Mouse (Mus musculus): ENCODE results near the gene Cdrt4. TPM values are rescaled to one million over a fixed set of nuclear protein-coding genes. Genes with fewer than 3 reads are reported as not detected.

Cdrt4 gene
- polyA plus RNA-seq, 1 experiment: 1.2 TPM

GRCm38 (mm10) chr11:62943538-62943937 lies 7.5 kb upstream of the Cdrt4 start:
- DNase-seq (ENCODE audit: low read depth): no peak

GRCm38 (mm10) chr11:62945514-62945913 lies 5.5 kb upstream of the Cdrt4 start:
- DNase-seq (ENCODE audit: low read depth): no peak

- no peak for DNase-seq (ENCODE audit: low read depth)
These were observed 1.4 kb upstream of the Cdrt4 start for GRCm38 (mm10) chr11:62949548-62949947.

- no peak for DNase-seq (ENCODE audit: low read depth)
These were observed 3.8 kb downstream of the Cdrt4 start for GRCm38 (mm10) chr11:62954766-62955165.

GRCm38 (mm10) chr11:62955186-62955585 lies 4.2 kb downstream of the Cdrt4 start:
- no peak for DNase-seq (ENCODE audit: low read depth)

GRCm38 (mm10) chr11:62955776-62956175 lies 4.8 kb downstream of the Cdrt4 start:
- DNase-seq (ENCODE audit: low read depth): no peak

- no peak for DNase-seq (ENCODE audit: low read depth)
These were observed 6.7 kb downstream of the Cdrt4 start for GRCm38 (mm10) chr11:62957626-62958180.

GRCm38 (mm10) chr11:62963292-62963691 lies 12.3 kb downstream of the Cdrt4 start:
- no peak for DNase-seq (ENCODE audit: low read depth)

- DNase-seq (ENCODE audit: low read depth): no peak
These were observed 15.4 kb downstream of the Cdrt4 start for GRCm38 (mm10) chr11:62966424-62966764.

- DNase-seq (ENCODE audit: low read depth): no peak
These were observed 16.0 kb downstream of the Cdrt4 start for GRCm38 (mm10) chr11:62966765-62967633.

- no peak for DNase-seq (ENCODE audit: low read depth)
These were observed 26.2 kb downstream of the Cdrt4 start for GRCm38 (mm10) chr11:62977176-62977575.

GRCm38 (mm10) chr11:62978886-62979285 lies 27.9 kb downstream of the Cdrt4 start:
- DNase-seq (ENCODE audit: low read depth): no peak

- no peak for DNase-seq (ENCODE audit: low read depth)
These were observed 30.7 kb downstream of the Cdrt4 start for GRCm38 (mm10) chr11:62981729-62982128.

- DNase-seq (ENCODE audit: low read depth): no peak
These were observed 32.8 kb downstream of the Cdrt4 start for GRCm38 (mm10) chr11:62983793-62984192.

- no peak for DNase-seq (ENCODE audit: low read depth)
These were observed 33.4 kb downstream of the Cdrt4 start for GRCm38 (mm10) chr11:62984365-62984764.

GRCm38 (mm10) chr11:62985075-62985474 lies 34.1 kb downstream of the Cdrt4 start:
- DNase-seq (ENCODE audit: low read depth): no peak

GRCm38 (mm10) chr11:62986578-62986977 lies 35.6 kb downstream of the Cdrt4 start:
- DNase-seq (ENCODE audit: low read depth): peak; percentile 33

- no peak for DNase-seq (ENCODE audit: low read depth)
These were observed 39.2 kb downstream of the Cdrt4 start for GRCm38 (mm10) chr11:62990150-62990685.

- DNase-seq (ENCODE audit: low read depth): no peak
These were observed 39.8 kb downstream of the Cdrt4 start for GRCm38 (mm10) chr11:62990811-62991210.

GRCm38 (mm10) chr11:62992545-62993242 lies 41.7 kb downstream of the Cdrt4 start:
- no peak for DNase-seq (ENCODE audit: low read depth)

- DNase-seq (ENCODE audit: low read depth): no peak
These were observed 44.2 kb downstream of the Cdrt4 start for GRCm38 (mm10) chr11:62995066-62995754.

All from gonadal fat pad, adult 2 months (tissue).